Mouse (Mus musculus) liver, embryonic 14.5 days (tissue): Measurements from ENCODE around the gene Abr.

ENCODE experiments used
- CTCF ChIP-seq: IDR thresholded peaks from 2 replicates; pipeline ENCODE4 v1.5.1; 2016; ENCODE audit warnings: antibody characterized with exemption, low read depth, control low read depth
- EP300 ChIP-seq: IDR thresholded peaks from 2 replicates; pipeline ENCODE4 v1.6.1; 2016; ENCODE audit warnings: antibody characterized with exemption, low read depth

- TF ChIP-seq CTCF = no peak
- no peak for TF ChIP-seq EP300
Observed at GRCm38 (mm10) chr11:76401398-76401797, 220.7 kb downstream of the Abr start.
